Mouse (Mus musculus) CH12.LX (cell line): ENCODE data around the gene Rap1b. TPM values are rescaled to one million over a fixed set of nuclear protein-coding genes. Genes with fewer than 3 reads are reported as not detected.

Experiments
- DNase-seq: peaks from one replicate; pipeline ENCODE4 v3.0.0-alpha.2; 2013; ENCODE audit errors: extremely low read depth
- H3K27ac ChIP-seq: 2 replicates; pipeline ENCODE4 v1.5.1; 2012; ENCODE audit warnings: low read depth, mild to moderate bottlenecking, control low read depth, moderate library complexity; ENCODE audit not compliant: insufficient read depth
- H3K27me3 ChIP-seq: replicated peaks from 2 replicates; pipeline ENCODE3; 2012; ENCODE audit warnings: inconsistent platforms
- H3K36me3 ChIP-seq, 2 experiments: replicated peaks in 1 of 2; 2 replicates each; pipeline versions ENCODE3 to v1.6.1; 2012; ENCODE audit warnings: inconsistent platforms in 1 of 2, low read length in 1 of 2, mild to moderate bottlenecking in 1 of 2, mixed read lengths in 1 of 2, moderate library complexity in 1 of 2; ENCODE audit not compliant: control insufficient read depth in 1 of 2, insufficient read depth in 1 of 2
- H3K4me1 ChIP-seq, 2 experiments: 2 replicates each; pipeline ENCODE4 v1.6.1; 2012; ENCODE audit warnings: inconsistent platforms in 1 of 2, moderate library complexity in 1 of 2; ENCODE audit not compliant: insufficient read depth in 2 of 2, control insufficient read depth in 1 of 2
- H3K4me2 ChIP-seq: 2 replicates; pipeline ENCODE4 v1.6.1; 2012; ENCODE audit warnings: low read depth, mild to moderate bottlenecking, control low read depth; ENCODE audit not compliant: poor library complexity, insufficient read depth, severe bottlenecking
- H3K4me3 ChIP-seq, 3 experiments: fragments of 150-350 bp in 1 of 3; sonication (generic) in 1 of 3; replicated peaks in 1 of 3; 2 replicates each; pipeline versions ENCODE3 to v1.5.1; 2011 to 2012; ENCODE audit warnings: low read depth in 2 of 3, low read length in 2 of 3, mild to moderate bottlenecking in 2 of 3, moderate library complexity in 2 of 3, control low read depth in 1 of 3, improper control_type of control experiment in 1 of 3, inconsistent platforms in 1 of 3, mixed read lengths in 1 of 3; ENCODE audit not compliant: poor library complexity in 1 of 3
- H3K79me2 ChIP-seq: replicated peaks from 2 replicates; pipeline ENCODE4 v1.6.1; 2012; ENCODE audit warnings: mild to moderate bottlenecking, moderate library complexity; ENCODE audit not compliant: control insufficient read depth, poor library complexity, insufficient read depth, severe bottlenecking; ENCODE audit errors: extremely low read depth
- H3K9ac ChIP-seq: 2 replicates; pipeline ENCODE4 v1.6.1; 2012; ENCODE audit warnings: low read depth, mild to moderate bottlenecking, control low read depth, moderate library complexity; ENCODE audit not compliant: insufficient read depth
- H3K9me3 ChIP-seq: replicated peaks from 2 replicates; pipeline ENCODE3; 2012; ENCODE audit warnings: low read length, inconsistent platforms, mixed read lengths
- BHLHE40 ChIP-seq: IDR thresholded peaks from 2 replicates; pipeline ENCODE4 v1.6.1; 2011; ENCODE audit warnings: mild to moderate bottlenecking, low read depth, low read length, improper control_type of control experiment
- CHD1 ChIP-seq: IDR thresholded peaks from 2 replicates; pipeline ENCODE4 v1.6.1; 2012; ENCODE audit warnings: low read depth, low read length, improper control_type of control experiment, inconsistent platforms
- CHD2 ChIP-seq: IDR thresholded peaks from 2 replicates; pipeline ENCODE4 v1.6.1; 2011; ENCODE audit warnings: low read length, improper control_type of control experiment
- CTCF ChIP-seq, 2 experiments: IDR thresholded peaks in 1 of 2; conservative IDR thresholded peaks in 1 of 2; 2 replicates each; pipeline ENCODE4 v1.5.1; 2011 to 2012; ENCODE audit warnings: low read depth in 2 of 2, low read length in 2 of 2, improper control_type of control experiment in 1 of 2, inconsistent platforms in 1 of 2, mild to moderate bottlenecking in 1 of 2, moderate library complexity in 1 of 2
- EP300 ChIP-seq: IDR thresholded peaks from 2 replicates; pipeline ENCODE4 v1.6.1; 2011; ENCODE audit warnings: low read length, improper control_type of control experiment
- ETS1 ChIP-seq: conservative IDR thresholded peaks from 2 replicates; pipeline ENCODE4 v1.6.1; 2012; ENCODE audit warnings: low read depth, mild to moderate bottlenecking, inconsistent platforms, low read length, improper control_type of control experiment, moderate library complexity
- GABPA ChIP-seq: IDR thresholded peaks from 2 replicates; pipeline ENCODE4 v1.6.1; 2012; ENCODE audit warnings: low read depth, low read length, improper control_type of control experiment, inconsistent platforms; ENCODE audit not compliant: insufficient replicate concordance
- HCFC1 ChIP-seq: IDR thresholded peaks from 2 replicates; pipeline ENCODE4 v1.6.1; 2012; ENCODE audit warnings: low read depth, mild to moderate bottlenecking, inconsistent platforms, low read length, improper control_type of control experiment
- JUND ChIP-seq: conservative IDR thresholded peaks from 2 replicates; pipeline ENCODE4 v1.6.1; 2011; ENCODE audit warnings: low read depth, low read length, improper control_type of control experiment
- KAT2A ChIP-seq: IDR thresholded peaks from 2 replicates; pipeline ENCODE4 v1.6.1; 2012; ENCODE audit warnings: low read length, improper control_type of control experiment, inconsistent platforms; ENCODE audit not compliant: insufficient replicate concordance
- MAFK ChIP-seq: IDR thresholded peaks from 2 replicates; pipeline ENCODE4 v1.6.1; 2011; ENCODE audit warnings: low read length, improper control_type of control experiment; ENCODE audit not compliant: insufficient replicate concordance
- MAX ChIP-seq: IDR thresholded peaks from 2 replicates; pipeline ENCODE4 v1.6.1; 2011; ENCODE audit warnings: low read length, improper control_type of control experiment
- MYC ChIP-seq: IDR thresholded peaks from 2 replicates; pipeline ENCODE4 v1.6.1; 2011; ENCODE audit warnings: low read depth, mild to moderate bottlenecking, improper control_type of control experiment, low read length
- NRF1 ChIP-seq: IDR thresholded peaks from 2 replicates; pipeline ENCODE4 v1.6.1; 2014; ENCODE audit warnings: low read depth, mild to moderate bottlenecking, inconsistent platforms, low read length, improper control_type of control experiment, moderate library complexity
- PAX5 ChIP-seq: IDR thresholded peaks from 2 replicates; pipeline ENCODE4 v1.6.1; 2012; ENCODE audit warnings: low read length, inconsistent platforms, mixed read lengths
- POLR2A ChIP-seq: IDR thresholded peaks from 2 replicates; pipeline ENCODE4 v1.6.1; 2011; ENCODE audit warnings: low read depth, mild to moderate bottlenecking, improper control_type of control experiment, low read length
- POLR2AphosphoS2 ChIP-seq: IDR thresholded peaks from 2 replicates; pipeline ENCODE4 v1.6.1; 2011; ENCODE audit warnings: low read depth, low read length, improper control_type of control experiment
- RCOR1 ChIP-seq: conservative IDR thresholded peaks from 2 replicates; pipeline ENCODE4 v1.6.1; 2012; ENCODE audit warnings: low read depth, mild to moderate bottlenecking, inconsistent platforms, low read length, improper control_type of control experiment
- SIN3A ChIP-seq: IDR thresholded peaks from 2 replicates; pipeline ENCODE4 v1.6.1; 2012; ENCODE audit warnings: low read length, improper control_type of control experiment, inconsistent platforms
- SMC3 ChIP-seq: IDR thresholded peaks from 2 replicates; pipeline ENCODE4 v1.6.1; 2011; ENCODE audit warnings: low read depth, low read length, improper control_type of control experiment
- UBTF ChIP-seq: IDR thresholded peaks from 2 replicates; pipeline ENCODE4 v1.6.1; 2012; ENCODE audit warnings: low read depth, mild to moderate bottlenecking, inconsistent platforms, low read length, improper control_type of control experiment, moderate library complexity
- USF1 ChIP-seq: IDR thresholded peaks from 2 replicates; pipeline ENCODE4 v1.6.1; 2014; ENCODE audit warnings: low read depth, mild to moderate bottlenecking, inconsistent platforms, low read length, improper control_type of control experiment
- USF2 ChIP-seq: conservative IDR thresholded peaks from 2 replicates; pipeline ENCODE4 v1.6.1; 2011; ENCODE audit warnings: low read depth, low read length, improper control_type of control experiment
- ZKSCAN1 ChIP-seq: IDR thresholded peaks from 2 replicates; pipeline ENCODE4 v1.6.1; 2012; ENCODE audit warnings: low read depth, inconsistent platforms, low read length, improper control_type of control experiment, borderline replicate concordance
- dilution Hi-C: fragments of 300-500 bp; cut with MboI; formaldehyde crosslinking; loops from 2 replicates; pipeline ENCODE4 v1.14.3; 2020; ENCODE audit warnings: low sequenced_read_pairs; ENCODE audit not compliant: extremely low pct_unique_long_range_greater_than_20kb, extremely low pct_ligation_motif_present
- in situ Hi-C: fragments of 300-500 bp; cut with MboI; formaldehyde crosslinking; loops from 3 replicates; pipeline ENCODE4 v1.14.3; 2019; ENCODE audit warnings: low sequenced_read_pairs, low pct_ligation_motif_present, low pct_unique_long_range_greater_than_20kb, mixed read lengths
- polyA plus RNA-seq: library from polyadenylated mRNA; unstranded; fragments of >175 nt; gene quantifications from 2 replicates; pipeline ENCODE4 v1.2.1, GENCODE M21; 2012; ENCODE audit warnings: low read depth; ENCODE audit not compliant: insufficient read length
- total RNA-seq, 2 experiments: library from RNA; depleted of rRNA; stranded (reverse); fragments of 300-350 nt in 1 of 2; fragments of >200 nt in 1 of 2; gene quantifications; 2 replicates each; pipeline ENCODE4 v1.2.3; 2012 to 2014

Rap1b gene
- total and polyA plus RNA-seq, 3 experiments: 37.0 to 214 (median 205) TPM

DNA sequence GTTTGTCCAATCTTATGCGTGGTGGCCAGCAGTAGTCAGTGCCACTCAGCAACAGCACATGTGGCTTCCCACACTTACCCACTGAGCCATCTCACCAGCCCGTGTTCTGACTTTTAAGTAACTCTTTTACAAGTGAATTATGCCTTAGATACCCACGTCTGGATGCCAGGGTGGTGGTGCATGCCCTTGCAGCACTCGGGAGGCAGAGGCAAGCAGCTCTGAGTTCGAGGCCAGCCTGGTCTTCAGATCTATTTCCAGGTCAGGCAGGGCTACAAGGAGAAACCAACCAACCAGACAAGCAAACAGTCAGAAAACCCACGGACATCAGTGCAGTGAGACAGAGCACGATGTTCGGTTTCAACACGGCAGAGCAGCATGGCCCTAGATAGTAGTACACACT is 43.9 kb downstream of the Rap1b start:
- Histone ChIP-seq H3K9ac (no peak overlapping the region), H3K4me1 (peaks cover 0 to 4% of the 10 kb centered on the region in 2 experiments; a peak in 1 of 4 replicates), H3K4me3 (no peak overlapping the region), H3K27ac (no peak overlapping the region), H3K9me3 (no peaks in the 10 kb centered on the region), H3K4me2 (no peak overlapping the region), H3K36me3 (no peaks in the 10 kb centered on the region), H3K79me2 (no peaks in the 10 kb centered on the region), H3K27me3 (no peaks in the 10 kb centered on the region)
- TF ChIP-seq CHD1: no peak
- TF ChIP-seq HCFC1: no peak
- no peak for TF ChIP-seq MAFK
- no peak for TF ChIP-seq NRF1
- no peak for TF ChIP-seq PAX5
- TF ChIP-seq RCOR1: no peak
- no peak for TF ChIP-seq CHD2
- TF ChIP-seq ETS1: no peak
- dilution Hi-C loops: no loop called here
- in situ Hi-C loops: no loop called here
- DNase-seq: no peak

DNA sequence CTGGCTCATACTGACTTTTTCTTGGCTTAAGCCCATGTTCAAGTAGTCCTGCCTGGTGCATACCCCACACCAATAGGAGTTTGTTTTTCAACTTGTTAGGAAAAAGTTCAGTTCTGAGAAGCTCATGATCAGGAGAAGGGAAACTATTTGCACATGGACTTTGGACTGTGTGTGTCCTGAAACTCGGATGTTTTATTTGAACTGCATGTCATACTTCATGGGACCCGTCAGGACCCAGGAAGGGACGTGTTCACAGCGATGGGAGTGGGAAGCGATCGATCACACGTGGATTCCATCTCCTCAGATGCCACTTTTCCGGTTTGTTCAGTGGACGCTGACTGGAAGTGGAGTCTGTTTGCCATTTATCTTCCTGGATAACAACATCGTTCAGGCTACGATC is 46.0 kb downstream of the Rap1b start:
- in situ Hi-C loops: no loop called here
- Histone ChIP-seq H3K4me1 (peaks cover 0 to 4% of the 10 kb centered on the region in 2 experiments; a peak in 1 of 4 replicates), H3K9me3 (peaks cover 2% of the 10 kb centered on the region), H3K27me3 (no peaks in the 10 kb centered on the region)
- DNase-seq: no peak
- dilution Hi-C loops: no loop called here
- TF ChIP-seq KAT2A (no peak), CTCF (conservative IDR thresholded peaks at IDR 0.05 in 1 of 2, IDR thresholded peaks at IDR 0.05 in 1 of 2; ENCODE audit: low read depth in 2 of 2, low read length in 2 of 2) (no peak), HCFC1 (no peak), ZKSCAN1 (no peak), SIN3A (no peak), SMC3 (no peak), JUND (no peak), GABPA (no peak), MYC (no peak), MAX (no peak), EP300 (no peak), MAFK (no peak), USF2 (no peak), NRF1 (no peak), CHD1 (no peak), UBTF (no peak), USF1 (no peak), POLR2AphosphoS2 (no peak), POLR2A (no peak), BHLHE40 (no peak)
- TF ChIP-seq, all 38 proteins: peak for 0
- no peak overlapping the region for H3K27ac ChIP-seq
- H3K9ac ChIP-seq: no peak overlapping the region
- H3K36me3 ChIP-seq: no peaks in the 10 kb centered on the region
- no peak overlapping the region for H3K4me2 ChIP-seq
- H3K79me2 ChIP-seq: no peaks in the 10 kb centered on the region
- no peak overlapping the region for H3K4me3 ChIP-seq
